13 mouse cellular contexts compared by ENCODE assay signal in the genomic region with DNA sequence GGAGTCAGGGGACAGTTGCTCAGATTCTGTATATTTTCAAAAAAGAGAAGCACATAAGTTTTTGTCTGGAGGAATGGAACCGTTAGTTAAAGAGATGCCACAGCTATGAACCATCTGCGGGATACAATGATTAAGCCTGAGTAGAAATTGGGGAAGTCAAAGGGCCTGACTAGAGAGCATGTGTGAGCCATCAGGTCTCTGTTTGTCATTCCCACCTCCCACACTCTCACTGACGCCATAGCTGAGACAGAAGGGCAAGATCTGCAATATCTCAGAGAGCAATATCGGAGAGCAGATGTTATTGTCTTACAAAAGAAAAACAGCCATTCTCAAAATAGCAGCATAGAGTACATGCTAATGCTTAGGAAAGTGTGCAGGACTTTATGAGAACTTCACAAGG.
A peak's percentile ranks its signal among the peaks of the same experiment; 100 is the strongest.
DNase-seq lines count a peak whose midpoint lies in the region; ATAC-seq lines count a peak whose summit lies in the region.
"Had no signal": no experiment of that assay in that cellular context is flagged by ENCODE, and none has a peak within 500 bp of the region (broad histone marks: within the 10 kb centered on the region; RNA-seq: fewer than 3 reads in every experiment).

No protein-coding gene starts in this region.

- no peak for ATAC-seq in erythroblast, adult 5-6 weeks (replicated peaks; ENCODE audit: low FRiP score, poor library complexity, severe bottlenecking)

- peak; percentile 7 for DNase-seq in right cerebral cortex, adult 18-20 months
- DNase-seq in right cerebral cortex, postnatal 4 days = no peak
- DNase-seq in layer of hippocampus, adult 9-11 months = peak; percentile 68
- DNase-seq in lung, postnatal 10 days = peak; percentile 44
- DNase-seq in gastrocnemius, adult 8-10 months (ENCODE audit: low spot score in 2 of 2) = no peak
- DNase-seq in yolk sac, embryonic 10.5 days (ENCODE audit: low spot score) = no peak
- DNase-seq: adrenal gland, postnatal 36 days; cerebellum, adult 8-10 months; gastrocnemius, adult 2 months; kidney, adult 11 months; right cerebral cortex, postnatal 25 days; thymus, adult 18-20 months had no signal

Comparison
In these comparisons a context has a peak if more than half of its experiments do, and no peak if none do; other contexts are left out.
1. DNase-seq: peak in right cerebral cortex, adult 18-20 months (single experiment), layer of hippocampus, adult 9-11 months (single experiment) and lung, postnatal 10 days (single experiment); none in right cerebral cortex, postnatal 4 days (single experiment), gastrocnemius, adult 8-10 months (0 of 2) and yolk sac, embryonic 10.5 days (single experiment).